In the genomic region with DNA sequence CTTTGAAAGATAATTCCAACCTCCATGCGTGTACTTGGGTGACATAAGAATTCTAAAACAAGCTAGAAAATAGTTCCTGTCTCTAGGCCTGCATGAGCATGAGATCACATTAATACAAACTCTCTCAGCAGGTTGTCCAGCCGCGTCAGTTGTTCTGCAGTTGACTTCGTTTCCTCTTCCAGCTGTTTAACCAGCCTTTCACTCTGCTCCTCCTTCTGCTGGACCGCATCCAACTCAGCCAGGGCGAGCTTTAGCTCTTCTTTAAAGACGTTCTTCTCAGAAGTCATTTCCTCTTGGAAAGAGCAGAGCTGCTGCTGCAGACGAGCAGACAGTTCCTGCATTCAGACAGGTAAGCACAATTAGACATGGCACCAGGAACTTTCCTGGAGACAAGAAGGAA, we compare ENCODE assay signal across 14 mouse cellular contexts. TPM values are rescaled to one million over a fixed set of nuclear protein-coding genes. Genes with fewer than 3 reads are reported as not detected.
DNase-seq lines count a peak whose midpoint lies in the region; ATAC-seq lines count a peak whose summit lies in the region.
"Had no signal": no experiment of that assay in that cellular context is flagged by ENCODE, and none has a peak within 500 bp of the region (broad histone marks: within the 10 kb centered on the region; RNA-seq: fewer than 3 reads in every experiment).

No protein-coding gene starts in this region.

- 78% methylated on average over 8 of the region's 8 CpGs for WGBS in heart, embryonic 12.5 days
- WGBS in liver, embryonic 12.5 days (ENCODE audit: insufficient replicate concordance) = 86% methylated on average over 8 of the region's 8 CpGs

- no peak overlapping the region for H3K4me3 ChIP-seq in heart, embryonic 12.5 days
- no peak overlapping the region for H3K4me3 ChIP-seq in liver, embryonic 12.5 days
- H3K4me3 ChIP-seq: hindbrain, embryonic 15.5 days; left cerebral cortex, adult 2 months; limb, embryonic 15.5 days; megakaryocyte, embryonic 14.5 days had no signal

- no peak overlapping the region for H3K27ac ChIP-seq in heart, embryonic 12.5 days (ENCODE audit: poor library complexity, severe bottlenecking)
- no peak overlapping the region for H3K27ac ChIP-seq in liver, embryonic 12.5 days
- H3K27ac ChIP-seq: hindbrain, embryonic 15.5 days; limb, embryonic 15.5 days had no signal

- peak; percentile 16 for DNase-seq in heart, postnatal 4 days
- DNase-seq in ovary, postnatal 14 days (ENCODE audit: low spot score) = peak; percentile 6
- no peak for DNase-seq in ovary, postnatal 10 days (ENCODE audit: low spot score)
- peak; percentile 39 to 60 for DNase-seq in adrenal gland, postnatal 36 days
- peak; percentile 14 to 25 for DNase-seq in kidney, postnatal 4 days
- DNase-seq: right cerebral cortex, postnatal 25 days; thymus, postnatal 4 days had no signal

- H3K4me2 ChIP-seq in heart, embryonic 12.5 days = no peak overlapping the region
- H3K4me2 ChIP-seq in liver, embryonic 12.5 days = no peak overlapping the region
- H3K4me2 ChIP-seq: hindbrain, embryonic 15.5 days; limb, embryonic 15.5 days had no signal

- H3K27me3 ChIP-seq in heart, embryonic 12.5 days (replicated peaks) = no peaks in the 10 kb centered on the region
- H3K27me3 ChIP-seq in liver, embryonic 12.5 days (replicated peaks) = no peaks in the 10 kb centered on the region
- H3K27me3 ChIP-seq: hindbrain, embryonic 15.5 days; limb, embryonic 15.5 days; megakaryocyte, embryonic 14.5 days had no signal

- no peaks in the 10 kb centered on the region for H3K4me1 ChIP-seq in heart, embryonic 12.5 days (replicated peaks)
- H3K4me1 ChIP-seq in liver, embryonic 12.5 days = no peaks in the 10 kb centered on the region
- H3K4me1 ChIP-seq: hindbrain, embryonic 15.5 days; limb, embryonic 15.5 days had no signal

- ATAC-seq in heart, embryonic 12.5 days (ENCODE audit: insufficient number of reproducible peaks, low FRiP score) = no peak
- ATAC-seq in liver, embryonic 12.5 days = no peak
- ATAC-seq: forebrain, embryonic 16.5 days had no signal

- no peak overlapping the region for H3K9ac ChIP-seq in heart, embryonic 12.5 days
- H3K9ac ChIP-seq in liver, embryonic 12.5 days = no peak overlapping the region
- H3K9ac ChIP-seq: hindbrain, embryonic 15.5 days; limb, embryonic 15.5 days had no signal

- H3K9me3 ChIP-seq in heart, embryonic 12.5 days (replicated peaks) = no peaks in the 10 kb centered on the region
- no peaks in the 10 kb centered on the region for H3K9me3 ChIP-seq in liver, embryonic 12.5 days (replicated peaks)
- H3K9me3 ChIP-seq: hindbrain, embryonic 15.5 days; limb, embryonic 15.5 days; megakaryocyte, embryonic 14.5 days had no signal

- H3K36me3 ChIP-seq in heart, embryonic 12.5 days = peaks cover 76% of the 10 kb centered on the region
- peaks cover 98% of the 10 kb centered on the region for H3K36me3 ChIP-seq in liver, embryonic 12.5 days
- H3K36me3 ChIP-seq: hindbrain, embryonic 15.5 days had no signal

RNA-seq across cellular contexts. Expression of a gene that starts 18.9 kb away (rescaled TPM):
- 10 to 100 TPM; 89.0 TPM for total RNA-seq in heart, postnatal 4 days (2021)
- 113 TPM in 2 replicates for polyA plus RNA-seq in heart, embryonic 12.5 days (2016; fragmentation: Nextera tagmentation; extraction: Ambion mirVana)
- total RNA-seq in adrenal gland, postnatal 36 days (2021) = 10 to 100 TPM; 77.8 to 98.7 TPM
- polyA plus RNA-seq in liver, embryonic 12.5 days (2016; fragmentation: Nextera tagmentation; extraction: Ambion mirVana) = 64.8 and 65.8 TPM in 2 replicates

RNA-seq across cellular contexts. Expression of a gene that starts 19.4 kb away (rescaled TPM):
- 10 to 100 TPM; 36.3 to 43.2 TPM for total RNA-seq in heart, postnatal 4 days (2021)
- 56.7 and 61.9 TPM in 2 replicates for polyA plus RNA-seq in heart, embryonic 12.5 days (2016; fragmentation: Nextera tagmentation; extraction: Ambion mirVana)
- total RNA-seq in adrenal gland, postnatal 36 days (2021) = 1 to 10 TPM; 2.4 to 2.5 TPM
- polyA plus RNA-seq in liver, embryonic 12.5 days (2016; fragmentation: Nextera tagmentation; extraction: Ambion mirVana) = 80.7 and 80.9 TPM in 2 replicates

RNA-seq across cellular contexts. Expression of a gene that starts 19.6 kb away (rescaled TPM):
- 10 to 100 TPM; 30.6 to 31.7 TPM for total RNA-seq in heart, postnatal 4 days (2021)
- polyA plus RNA-seq in heart, embryonic 12.5 days (2016; fragmentation: Nextera tagmentation; extraction: Ambion mirVana) = 113 and 125 TPM in 2 replicates
- total RNA-seq in adrenal gland, postnatal 36 days (2021) = 10 to 100 TPM; 28.7 to 34.3 TPM
- polyA plus RNA-seq in liver, embryonic 12.5 days (2016; fragmentation: Nextera tagmentation; extraction: Ambion mirVana) = 128 TPM in 2 replicates

RNA-seq across cellular contexts. Expression of a gene that starts 41.3 kb away (rescaled TPM):
- total RNA-seq in heart, postnatal 4 days (2021) = 100 to 1,000 TPM; 161 to 182 TPM
- polyA plus RNA-seq in heart, embryonic 12.5 days (2016; fragmentation: Nextera tagmentation; extraction: Ambion mirVana) = 148 and 154 TPM in 2 replicates
- total RNA-seq in adrenal gland, postnatal 36 days (2021) = 10 to 100 TPM; 59.9 to 70.3 TPM
- 32.1 and 32.9 TPM in 2 replicates for polyA plus RNA-seq in liver, embryonic 12.5 days (2016; fragmentation: Nextera tagmentation; extraction: Ambion mirVana)

Comparison
In these comparisons a context has a peak if more than half of its experiments do, and no peak if none do; other contexts are left out.
1. RNA of a gene that starts 19.4 kb away (total RNA-seq): 36.3 to 43.2 TPM in heart, postnatal 4 days; 2.4 to 2.5 TPM in adrenal gland, postnatal 36 days; every median in the first group is over 10 times any median in the second.